Mouse (Mus musculus) thymus, adult 2 months (tissue): Measurements from ENCODE around the gene Gm128. TPM values are rescaled to one million over a fixed set of nuclear protein-coding genes. Genes with fewer than 3 reads are reported as not detected.

Experiments used
- DNase-seq: peaks from one replicate; pipeline ENCODE4 v3.0.0; 2021
- H3K27ac ChIP-seq: fragments of 200-500 bp; 2 replicates; pipeline ENCODE4 v1.5.1; 2012; ENCODE audit warnings: low read length, control low read depth; ENCODE audit not compliant: control insufficient read depth, insufficient read depth
- H3K27me3 ChIP-seq: fragments of 200-500 bp; 2 replicates; pipeline ENCODE4 v1.6.1; 2012; ENCODE audit warnings: mild to moderate bottlenecking, low read length, moderate library complexity, mixed read lengths; ENCODE audit not compliant: control insufficient read depth, insufficient read depth
- H3K36me3 ChIP-seq: fragments of 200-500 bp; 2 replicates; pipeline ENCODE4 v1.6.1; 2012; ENCODE audit warnings: mild to moderate bottlenecking, low read length, moderate library complexity; ENCODE audit not compliant: control insufficient read depth, insufficient read depth
- H3K4me1 ChIP-seq: fragments of 200-500 bp; replicated peaks from 2 replicates; pipeline ENCODE4 v1.6.1; 2012; ENCODE audit warnings: low read length; ENCODE audit not compliant: control insufficient read depth, insufficient read depth
- H3K4me3 ChIP-seq: fragments of 200-500 bp; 2 replicates; pipeline ENCODE4 v1.5.1; 2012; ENCODE audit warnings: mild to moderate bottlenecking, low read length, control low read depth, moderate library complexity; ENCODE audit not compliant: control insufficient read depth, insufficient read depth
- CTCF ChIP-seq: fragments of 200-500 bp; IDR thresholded peaks from 2 replicates; pipeline ENCODE4 v1.5.1; 2012; ENCODE audit warnings: mild to moderate bottlenecking, control low read depth, low read length, moderate library complexity, borderline replicate concordance; ENCODE audit not compliant: control insufficient read depth, poor library complexity, insufficient read depth; ENCODE audit errors: extremely low read depth
- POLR2A ChIP-seq: fragments of 200-500 bp; IDR thresholded peaks from 2 replicates; pipeline ENCODE4 v1.6.1; 2012; ENCODE audit warnings: mild to moderate bottlenecking, low read length, control low read depth, moderate library complexity; ENCODE audit not compliant: control insufficient read depth, poor library complexity, insufficient read depth; ENCODE audit errors: extremely low read depth
- WGBS: fragments of 180-500 bp; shearing (Covaris S2); methylation state at CpG from one replicate; pipeline ENCODE4 v1.1.7; 2018; 5-methylcytosine and 5-hydroxymethylcytosine counted together
- polyA plus RNA-seq: library from polyadenylated mRNA; depleted of rRNA; stranded (reverse); fragments of >200 nt; gene quantifications from 2 replicates; pipeline ENCODE4 v1.2.3, GENCODE M21; 2012

The Gm128 gene
- polyA plus RNA-seq, 1 experiment = 0.30 TPM

GRCm38 (mm10) chr3:95281216-95282126 is 40.1 kb upstream of the Gm128 start, which contains the start of the genes Mindy1 and Prune1:
TSS of gene Mindy1 (plus strand) at chr3:95281345.
TSS of gene Prune1 (minus strand) at chr3:95282076.
- Histone ChIP-seq H3K36me3 (no peaks in the 10 kb centered on the region), H3K27ac (peak within 1 kb of the TSS; percentile 93), H3K4me1 (peaks cover 16% of the 10 kb centered on the region), H3K27me3 (no peaks in the 10 kb centered on the region), H3K4me3 (peak within 1 kb of the TSS; percentile 99)
- TF ChIP-seq CTCF (peak; percentile 61), POLR2A (peak; percentile 48; the same call in 1 of the 2 replicates)
- WGBS = under 1% methylated on average over 53 of the region's 53 CpGs
- peak; percentile 99 for DNase-seq

- Histone ChIP-seq H3K4me3 (peak overlapping the region; percentile 99), H3K4me1 (peaks cover 15% of the 10 kb centered on the region), H3K36me3 (no peaks in the 10 kb centered on the region), H3K27me3 (no peaks in the 10 kb centered on the region), H3K27ac (peak overlapping the region; percentile 47; the same call in 1 of the 2 replicates)
- TF ChIP-seq POLR2A = no peak
- no peak for TF ChIP-seq CTCF
- WGBS = 9% methylated on average over 8 of the region's 8 CpGs
- peak; percentile 9 for DNase-seq
Measured at GRCm38 (mm10) chr3:95280747-95281146, 39.3 kb upstream of the Gm128 start.

GRCm38 (mm10) chr3:95277149-95277551 is 35.8 kb upstream of the Gm128 start:
- 91% methylated on average over 1 of the region's 1 CpGs for WGBS
- DNase-seq = no peak
- Histone ChIP-seq H3K27me3 (no peaks in the 10 kb centered on the region), H3K4me3 (no peak overlapping the region), H3K36me3 (no peaks in the 10 kb centered on the region), H3K4me1 (peaks cover 10% of the 10 kb centered on the region), H3K27ac (no peak overlapping the region)
- no peak for TF ChIP-seq POLR2A
- no peak for TF ChIP-seq CTCF

- 44% methylated on average over 5 of the region's 5 CpGs for WGBS
- no peaks in the 10 kb centered on the region for H3K27me3 ChIP-seq
- no peak overlapping the region for H3K4me3 ChIP-seq
- no peak for DNase-seq
- H3K27ac ChIP-seq = no peak overlapping the region
- no peaks in the 10 kb centered on the region for H3K36me3 ChIP-seq
- no peak for TF ChIP-seq CTCF
- no peak for TF ChIP-seq POLR2A
- H3K4me1 ChIP-seq = peaks cover 10% of the 10 kb centered on the region
Measured at GRCm38 (mm10) chr3:95276428-95276934, 35.1 kb upstream of the Gm128 start.

- Histone ChIP-seq H3K4me3 (no peak overlapping the region), H3K27me3 (no peaks in the 10 kb centered on the region), H3K27ac (no peak overlapping the region), H3K4me1 (peaks cover 2% of the 10 kb centered on the region; the same call in 1 of the 2 replicates), H3K36me3 (no peaks in the 10 kb centered on the region)
- no peak for DNase-seq
- no peak for TF ChIP-seq POLR2A
- no peak for TF ChIP-seq CTCF
- WGBS = 77% methylated on average over 6 of the region's 6 CpGs
Measured at GRCm38 (mm10) chr3:95275161-95275560, 33.8 kb upstream of the Gm128 start.

- Histone ChIP-seq H3K4me1 (peaks cover 2% of the 10 kb centered on the region; the same call in 1 of the 2 replicates), H3K4me3 (no peak overlapping the region), H3K36me3 (no peaks in the 10 kb centered on the region), H3K27ac (no peak overlapping the region), H3K27me3 (no peaks in the 10 kb centered on the region)
- TF ChIP-seq CTCF (no peak), POLR2A (no peak)
- DNase-seq = no peak
- 96% methylated on average over 4 of the region's 4 CpGs for WGBS
Measured at GRCm38 (mm10) chr3:95274453-95274852, 33.1 kb upstream of the Gm128 start.
